In the genomic region with DNA sequence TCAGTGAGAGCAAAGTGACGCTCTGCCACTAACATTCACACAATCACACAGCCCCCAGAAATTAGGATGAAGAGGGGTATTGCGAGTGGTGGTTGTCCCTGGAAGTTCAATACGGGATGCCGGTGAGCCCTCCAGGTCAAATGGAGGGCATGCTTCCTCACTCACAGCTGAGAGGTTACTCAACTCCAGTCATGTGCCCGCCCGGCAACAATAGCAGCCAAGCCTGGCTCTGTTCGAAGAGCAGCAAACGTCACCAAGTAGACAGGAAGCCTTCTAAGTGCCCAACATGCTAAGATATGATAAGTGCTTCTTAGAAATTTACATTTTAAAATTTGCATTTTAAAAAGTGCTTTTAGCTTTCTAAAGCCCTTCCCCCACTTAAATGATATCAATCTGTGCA, we compare ENCODE assay signal across 28 mouse cellular contexts. TPM values are rescaled to one million over a fixed set of nuclear protein-coding genes. Genes with fewer than 3 reads are reported as not detected.
DNase-seq lines count a peak whose midpoint lies in the region; ATAC-seq and TF ChIP-seq lines count a peak whose summit lies in the region.
"Had no signal": no experiment of that assay in that cellular context is flagged by ENCODE, and none has a peak within 500 bp of the region (broad histone marks: within the 10 kb centered on the region; RNA-seq: fewer than 3 reads in every experiment).

No protein-coding gene starts in this region.

- no peaks in the 10 kb centered on the region for H3K9me3 ChIP-seq in forebrain, embryonic 16.5 days (ENCODE audit: control insufficient read depth, low read length)
- no peaks in the 10 kb centered on the region for H3K9me3 ChIP-seq in forebrain, embryonic 12.5 days
- H3K9me3 ChIP-seq in lung, embryonic 16.5 days (ENCODE audit: control insufficient read depth, low read length), result peaks cover 4% of the 10 kb centered on the region
- H3K9me3 ChIP-seq: kidney, embryonic 15.5 days; liver, embryonic 15.5 days; midbrain, embryonic 13.5 days had no signal

- no peaks in the 10 kb centered on the region for H3K27me3 ChIP-seq in forebrain, embryonic 16.5 days (replicated peaks; ENCODE audit: control insufficient read depth, insufficient read depth, low read length)
- no peaks in the 10 kb centered on the region for H3K27me3 ChIP-seq in forebrain, embryonic 12.5 days
- no peaks in the 10 kb centered on the region for H3K27me3 ChIP-seq in lung, embryonic 16.5 days (ENCODE audit: control insufficient read depth, insufficient read depth, low read depth, low read length)
- H3K27me3 ChIP-seq: CH12.LX; kidney, embryonic 15.5 days; liver, embryonic 15.5 days; midbrain, embryonic 13.5 days had no signal

- TF ChIP-seq CTCF in lung, adult 2 months (IDR thresholded peaks at IDR 0.05; ENCODE audit: insufficient read depth, low read length), result no peak

- no peaks in the 10 kb centered on the region for H3K36me3 ChIP-seq in forebrain, embryonic 16.5 days (ENCODE audit: control insufficient read depth, insufficient read depth)
- H3K36me3 ChIP-seq in forebrain, embryonic 12.5 days (replicated peaks), result no peaks in the 10 kb centered on the region
- no peaks in the 10 kb centered on the region for H3K36me3 ChIP-seq in lung, embryonic 16.5 days (ENCODE audit: control insufficient read depth, insufficient read depth, low read length)
- H3K36me3 ChIP-seq: embryonic facial prominence, embryonic 10.5 days; G1E; hindbrain, embryonic 10.5 days; kidney, embryonic 15.5 days; liver, embryonic 15.5 days; midbrain, embryonic 13.5 days had no signal

- DNase-seq in lung, adult 2 months, result no peak
- DNase-seq in lung, postnatal 36 days, result peak; percentile 67
- no peak for DNase-seq in kidney, adult 8-10 months
- DNase-seq in urinary bladder, adult 18-20 months (ENCODE audit: low spot score in 2 of 2), result no peak
- DNase-seq: B cell, adult 2 months; cerebellum, adult 11 months; cerebellum, adult 9-11 months; gastrocnemius, postnatal 36 days; kidney, postnatal 36 days; left cerebral cortex, postnatal 4 days; liver; right cerebral cortex, postnatal 25 days; spleen, adult 18-20 months had no signal

- no peak overlapping the region for H3K4me3 ChIP-seq in forebrain, embryonic 16.5 days (replicated peaks; ENCODE audit: low read length)
- H3K4me3 ChIP-seq in forebrain, embryonic 12.5 days (replicated peaks), result no peak overlapping the region
- no peak overlapping the region for H3K4me3 ChIP-seq in lung, embryonic 16.5 days (ENCODE audit: low read length)
- no peak overlapping the region for H3K4me3 ChIP-seq in lung, adult 2 months (replicated peaks; ENCODE audit: extremely low read depth, low read depth, low read length)
- H3K4me3 ChIP-seq: embryonic facial prominence, embryonic 10.5 days; hindbrain, embryonic 10.5 days; kidney, embryonic 15.5 days; liver, embryonic 15.5 days; midbrain, embryonic 13.5 days had no signal

- H3K9ac ChIP-seq in forebrain, embryonic 16.5 days (replicated peaks; ENCODE audit: low read depth, low read length), result no peak overlapping the region
- no peak overlapping the region for H3K9ac ChIP-seq in forebrain, embryonic 12.5 days
- no peak overlapping the region for H3K9ac ChIP-seq in lung, embryonic 16.5 days (ENCODE audit: low read length)
- H3K9ac ChIP-seq: kidney, embryonic 15.5 days; liver, embryonic 15.5 days; midbrain, embryonic 13.5 days had no signal

- no peak overlapping the region for H3K4me2 ChIP-seq in forebrain, embryonic 16.5 days (ENCODE audit: low read length)
- no peak overlapping the region for H3K4me2 ChIP-seq in forebrain, embryonic 12.5 days
- no peak overlapping the region for H3K4me2 ChIP-seq in lung, embryonic 16.5 days (ENCODE audit: low read depth, low read length)
- H3K4me2 ChIP-seq: heart, embryonic 11.5 days; kidney, embryonic 15.5 days; liver, embryonic 15.5 days; midbrain, embryonic 13.5 days had no signal

- no peak for TF ChIP-seq POLR2A in lung, adult 2 months (IDR thresholded peaks at IDR 0.05; ENCODE audit: borderline replicate concordance, extremely low read depth, low read depth, low read length)

- ATAC-seq in forebrain, embryonic 16.5 days, result peak; percentile 45; the same call in 1 of the 2 replicates
- no peak for ATAC-seq in forebrain, embryonic 12.5 days (ENCODE audit: low FRiP score)
- 0 out of 2 replicates have a peak, but pooled peaks have one; percentile 23 for ATAC-seq in lung, embryonic 16.5 days (ENCODE audit: low read depth)
- peak; percentile 52 for ATAC-seq in granulocyte monocyte progenitor cell, adult 5-6 weeks (replicated peaks; ENCODE audit: poor library complexity, severe bottlenecking)
- ATAC-seq: activated CD4-positive, CD25-positive, alpha-beta regulatory T cell, adult 4 months; hindbrain, embryonic 16.5 days; intestine, postnatal 0 days; midbrain, embryonic 13.5 days had no signal

- no peaks in the 10 kb centered on the region for H3K4me1 ChIP-seq in forebrain, embryonic 16.5 days (replicated peaks; ENCODE audit: control insufficient read depth, insufficient read depth, low read length)
- no peaks in the 10 kb centered on the region for H3K4me1 ChIP-seq in forebrain, embryonic 12.5 days
- H3K4me1 ChIP-seq in lung, embryonic 16.5 days (replicated peaks; ENCODE audit: control insufficient read depth, insufficient read depth, low read length), result no peaks in the 10 kb centered on the region
- no peaks in the 10 kb centered on the region for H3K4me1 ChIP-seq in lung, adult 2 months (ENCODE audit: control insufficient read depth, insufficient read depth, low read length)
- H3K4me1 ChIP-seq: embryonic facial prominence, embryonic 10.5 days; hindbrain, embryonic 10.5 days; kidney, embryonic 15.5 days; liver, embryonic 15.5 days; midbrain, embryonic 13.5 days had no signal

- no peak overlapping the region for H3K27ac ChIP-seq in forebrain, embryonic 16.5 days (ENCODE audit: low read length)
- no peak overlapping the region for H3K27ac ChIP-seq in forebrain, embryonic 12.5 days
- no peak overlapping the region for H3K27ac ChIP-seq in lung, embryonic 16.5 days (ENCODE audit: low read length)
- H3K27ac ChIP-seq: embryonic facial prominence, embryonic 10.5 days; hindbrain, embryonic 10.5 days; kidney, embryonic 15.5 days; liver, embryonic 15.5 days; midbrain, embryonic 13.5 days had no signal

- WGBS in forebrain, embryonic 16.5 days, result 89% methylated on average over 8 of the region's 8 CpGs
- WGBS in forebrain, embryonic 12.5 days, result 95% methylated on average over 8 of the region's 8 CpGs
- 66% methylated on average over 8 of the region's 8 CpGs for WGBS in lung, embryonic 16.5 days
- 53% methylated on average over 8 of the region's 8 CpGs for WGBS in lung, adult 2 months

RNA-seq across cellular contexts. Expression of a gene that starts 29.4 kb away (rescaled TPM):
- polyA plus RNA-seq in forebrain, embryonic 16.5 days (2015; fragmentation: Nextera tagmentation; extraction: Ambion mirVana), result 6.2 and 7.4 TPM in 2 replicates
- polyA plus RNA-seq in forebrain, embryonic 12.5 days (2016; fragmentation: Nextera tagmentation; extraction: Ambion mirVana), result 5.1 and 8.4 TPM in 2 replicates
- 4.4 and 5.1 TPM in 2 replicates for polyA plus RNA-seq in lung, embryonic 16.5 days (2015; fragmentation: Nextera tagmentation; extraction: Ambion mirVana)
- polyA plus RNA-seq in lung, adult 2 months (2012; rRNA removed), result 33.8 and 35.0 TPM in 2 replicates
- total RNA-seq in granulocyte monocyte progenitor cell, adult 5-6 weeks (2014; fragmentation: Nextera tagmentation), result 10.3 and 11.5 TPM in 2 replicates
- 6.5 and 8.9 TPM in 2 replicates for total RNA-seq in granulocyte monocyte progenitor cell, adult 5-6 weeks (2017)
